Mouse (Mus musculus) right cerebral cortex, postnatal 10 days (tissue): ENCODE measurements around the gene 6330409D20Rik.
A peak's percentile ranks its signal among the peaks of the same experiment; 100 is the strongest.

Experiments
- DNase-seq, 2 experiments: peaks; one replicate each; pipeline ENCODE4 v3.0.0; 2021; ENCODE audit warnings: low spot score in 2 of 2

The 6330409D20Rik gene

GRCm38 (mm10) chr2:32756674-32757055 lies 15.8 kb upstream of the 6330409D20Rik start:
- DNase-seq = no peak

GRCm38 (mm10) chr2:32752181-32752580 lies 11.4 kb upstream of the 6330409D20Rik start:
- DNase-seq = no peak

GRCm38 (mm10) chr2:32751665-32752033 lies 10.8 kb upstream of the 6330409D20Rik start:
- DNase-seq = no peak

GRCm38 (mm10) chr2:32750887-32751664 lies 10.3 kb upstream of the 6330409D20Rik start:
- no peak for DNase-seq

GRCm38 (mm10) chr2:32750199-32750598 lies 9.4 kb upstream of the 6330409D20Rik start:
- DNase-seq = no peak

- no peak for DNase-seq
Measured at GRCm38 (mm10) chr2:32749082-32749481, 8.3 kb upstream of the 6330409D20Rik start.

- no peak for DNase-seq
Measured at GRCm38 (mm10) chr2:32744272-32744982, 3.6 kb upstream of the 6330409D20Rik start.

GRCm38 (mm10) chr2:32742173-32742531 lies 1.3 kb upstream of the 6330409D20Rik start:
- peak; percentile 92 to 94 for DNase-seq

- peak; percentile 78 to 80 for DNase-seq
Measured at GRCm38 (mm10) chr2:32741273-32742172, 707 bp upstream of the 6330409D20Rik start.

GRCm38 (mm10) chr2:32739311-32739710 lies 1.5 kb downstream of the 6330409D20Rik start:
- no peak for DNase-seq

- DNase-seq = no peak
Measured at GRCm38 (mm10) chr2:32737008-32737407, 3.8 kb downstream of the 6330409D20Rik start.

GRCm38 (mm10) chr2:32736306-32736829 lies 4.4 kb downstream of the 6330409D20Rik start:
- no peak for DNase-seq

GRCm38 (mm10) chr2:32734933-32735332 lies 5.9 kb downstream of the 6330409D20Rik start:
- DNase-seq = no peak

- DNase-seq = no peak
Measured at GRCm38 (mm10) chr2:32734480-32734879, 6.3 kb downstream of the 6330409D20Rik start.

GRCm38 (mm10) chr2:32732695-32733094 lies 8.1 kb downstream of the 6330409D20Rik start:
- DNase-seq = no peak

GRCm38 (mm10) chr2:32731911-32732310 lies 8.9 kb downstream of the 6330409D20Rik start:
- no peak for DNase-seq

GRCm38 (mm10) chr2:32730854-32731253 lies 10.0 kb downstream of the 6330409D20Rik start:
- no peak for DNase-seq

- no peak for DNase-seq
Measured at GRCm38 (mm10) chr2:32729547-32729946, 11.3 kb downstream of the 6330409D20Rik start.

- peak in 1 of 2 experiments; percentile 24 for DNase-seq
Measured at GRCm38 (mm10) chr2:32728463-32728862, 12.4 kb downstream of the 6330409D20Rik start.

- DNase-seq = peak; percentile 90 to 94
Measured at GRCm38 (mm10) chr2:32727435-32727834, 13.4 kb downstream of the 6330409D20Rik start.

- no peak for DNase-seq
Measured at GRCm38 (mm10) chr2:32724832-32725790, 15.7 kb downstream of the 6330409D20Rik start.
